Mouse (Mus musculus) olfactory bulb, adult 2 months (tissue): ENCODE data around the gene Tmem210.

Source experiments
- CTCF ChIP-seq: fragments of 200-500 bp; IDR thresholded peaks from 2 replicates; pipeline ENCODE4 v1.5.1; 2012; ENCODE audit warnings: low read depth, mild to moderate bottlenecking, low read length, moderate library complexity; ENCODE audit not compliant: insufficient read depth
- POLR2A ChIP-seq: fragments of 200-500 bp; IDR thresholded peaks from 2 replicates; pipeline ENCODE4 v1.6.1; 2012; ENCODE audit warnings: mild to moderate bottlenecking, low read depth, low read length, moderate library complexity; ENCODE audit not compliant: insufficient read depth

DNA sequence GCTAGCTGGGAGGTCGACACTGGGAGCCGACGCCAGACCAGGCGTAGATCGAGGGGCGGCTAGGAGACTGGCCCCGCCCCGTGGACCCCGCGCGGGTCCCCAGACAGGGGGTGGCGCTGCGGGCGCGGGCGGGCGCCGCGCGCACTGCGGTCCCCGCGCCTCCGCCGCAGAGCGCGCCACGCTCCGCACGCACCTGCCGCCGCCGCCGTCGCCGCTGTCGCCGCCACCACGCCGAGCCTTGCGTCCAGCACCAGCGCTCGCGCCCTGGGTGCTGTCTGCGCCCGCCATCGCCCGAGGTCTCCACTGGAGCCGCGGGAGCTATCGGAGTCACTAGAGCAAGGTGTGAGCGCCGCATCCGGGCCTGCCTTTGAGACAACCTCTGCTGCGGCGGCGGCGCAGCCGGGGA, 45.8 kb upstream of the Tmem210 start, which contains the start of the genes Rnf208 and Cysrt1:
- no peak for TF ChIP-seq CTCF
- peak; percentile 39 for TF ChIP-seq POLR2A
